Mouse (Mus musculus) myocyte (in vitro differentiated cells): ENCODE measurements around the gene Lbhd1.

Experiments used
- MAX ChIP-seq: IDR thresholded peaks from one replicate; pipeline ENCODE4 v1.6.1; 2011; ENCODE audit warnings: low read depth, mild to moderate bottlenecking, control low read depth
- MYOD1 ChIP-seq, 3 experiments: IDR thresholded peaks; one replicate each; pipeline ENCODE4 v1.6.1; 2011; ENCODE audit warnings: control low read depth in 2 of 3, low read depth in 2 of 3, mild to moderate bottlenecking in 2 of 3, moderate library complexity in 1 of 3; ENCODE audit not compliant: insufficient read length in 2 of 3, control insufficient read depth in 1 of 3
- MYOG ChIP-seq, 3 experiments: IDR thresholded peaks; one replicate each; pipeline ENCODE4 v1.6.1; 2011; ENCODE audit warnings: control low read depth in 2 of 3, low read depth in 2 of 3, mild to moderate bottlenecking in 2 of 3; ENCODE audit not compliant: insufficient read length in 2 of 3, control insufficient read depth in 1 of 3, insufficient read depth in 1 of 3
- POLR2A ChIP-seq: IDR thresholded peaks from one replicate; pipeline ENCODE4 v1.6.1; 2011; ENCODE audit warnings: low read depth, mild to moderate bottlenecking, control low read depth, moderate library complexity; ENCODE audit not compliant: insufficient read length
- POLR2AphosphoS2 ChIP-seq: IDR thresholded peaks from one replicate; pipeline ENCODE4 v1.6.1; 2011; ENCODE audit warnings: low read depth, control low read depth; ENCODE audit not compliant: insufficient read length

GRCm38 (mm10) chr19:8852236-8852928 is 31.1 kb upstream of the Lbhd1 start:
- TF ChIP-seq POLR2A (no peak), POLR2AphosphoS2 (no peak), MAX (no peak), MYOG (IDR thresholded peaks at IDR 0.05; ENCODE audit: control insufficient read depth in 1 of 3, insufficient read depth in 1 of 3, insufficient read length in 2 of 3, low read depth in 2 of 3) (no peak), MYOD1 (IDR thresholded peaks at IDR 0.05; ENCODE audit: control insufficient read depth in 1 of 3, insufficient read length in 2 of 3, low read depth in 2 of 3) (no peak)
